Mouse (Mus musculus) midbrain, embryonic 11.5 days (tissue): ENCODE measurements around the gene Rad51b. TPM values are rescaled to one million over a fixed set of nuclear protein-coding genes. Genes with fewer than 3 reads are reported as not detected.
A peak's percentile ranks its signal among the peaks of the same experiment; 100 is the strongest.

Experiments used
- ATAC-seq: fragments of 200-750 bp; cut with Nextera tagmentation; 2 replicates; pipeline ENCODE4 v1.8.0; 2017; ENCODE audit warnings: moderate TSS enrichment, moderate library complexity; ENCODE audit not compliant: low FRiP score
- DNase-seq: peaks from one replicate; pipeline ENCODE4 v3.0.0; 2015; ENCODE audit warnings: low spot score; ENCODE audit errors: missing footprints
- H3K27ac ChIP-seq: fragments of 300-500 bp; sonication (generic); 2 replicates; pipeline ENCODE4 v1.5.1; 2014; ENCODE audit warnings: low read depth, low read length
- H3K27me3 ChIP-seq: fragments of 300-500 bp; sonication (generic); 2 replicates; pipeline ENCODE4 v1.6.1; 2014; ENCODE audit warnings: mild to moderate bottlenecking, low read length, moderate library complexity, mixed read lengths; ENCODE audit not compliant: control insufficient read depth, insufficient read depth
- H3K36me3 ChIP-seq: fragments of 300-500 bp; sonication (generic); 2 replicates; pipeline ENCODE4 v1.6.1; 2014; ENCODE audit warnings: mild to moderate bottlenecking, low read length, moderate library complexity, mixed read lengths; ENCODE audit not compliant: control insufficient read depth, insufficient read depth
- H3K4me1 ChIP-seq: fragments of 300-500 bp; sonication (generic); 2 replicates; pipeline ENCODE4 v1.6.1; 2014; ENCODE audit warnings: low read length; ENCODE audit not compliant: control insufficient read depth, insufficient read depth
- H3K4me2 ChIP-seq: fragments of 300-500 bp; sonication (generic); 2 replicates; pipeline ENCODE4 v1.6.1; 2014; ENCODE audit warnings: mild to moderate bottlenecking, moderate library complexity
- H3K4me3 ChIP-seq: fragments of 300-500 bp; sonication (generic); 2 replicates; pipeline ENCODE4 v1.5.1; 2014; ENCODE audit warnings: low read depth, low read length
- H3K9ac ChIP-seq: fragments of 300-500 bp; sonication (generic); 2 replicates; pipeline ENCODE4 v1.6.1; 2014; ENCODE audit warnings: low read length
- H3K9me3 ChIP-seq: fragments of 300-500 bp; sonication (generic); 2 replicates; pipeline ENCODE4 v1.6.1; 2016; ENCODE audit warnings: low read length; ENCODE audit not compliant: control insufficient read depth
- WGBS: fragments of 180-500 bp; shearing (Covaris S2); extraction: QIAGEN DNeasy Blood & Tissue Kit; methylation state at CpG from one replicate; pipeline ENCODE4 v1.1.7; 2014; 5-methylcytosine and 5-hydroxymethylcytosine counted together
- polyA plus RNA-seq: library from polyadenylated mRNA; unstranded; fragments of >200 nt; fragmentation: Nextera tagmentation; extraction: Ambion mirVana; gene quantifications from 2 replicates; pipeline ENCODE4 v1.2.1, GENCODE M21; 2014

The Rad51b gene
- polyA plus RNA-seq, 1 experiment from 2014 or later: 6.9 TPM

DNA sequence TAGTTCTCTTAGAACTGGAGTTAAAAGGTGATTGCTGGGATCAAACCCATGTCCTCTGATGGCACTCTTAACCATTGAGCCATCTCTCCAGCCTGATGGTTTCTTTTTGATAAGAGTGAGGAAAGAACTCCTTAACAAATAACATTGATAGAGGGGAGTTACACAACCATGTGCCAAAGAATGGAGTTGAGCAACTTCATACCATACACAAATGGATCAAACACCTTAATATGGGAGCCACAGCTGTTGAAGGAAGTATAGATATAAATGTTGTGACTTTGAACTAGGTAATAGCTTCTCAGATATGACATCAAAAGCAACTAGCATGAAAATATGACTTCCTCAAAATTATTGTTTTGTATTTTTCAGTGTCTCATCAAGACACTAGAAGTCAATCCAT is 173.0 kb downstream of the Rad51b start:
- Histone ChIP-seq H3K27me3 (no peaks in the 10 kb centered on the region), H3K4me1 (no peaks in the 10 kb centered on the region), H3K4me2 (no peak overlapping the region), H3K27ac (no peak overlapping the region), H3K9me3 (no peaks in the 10 kb centered on the region), H3K4me3 (no peak overlapping the region), H3K36me3 (no peaks in the 10 kb centered on the region), H3K9ac (no peak overlapping the region)
- no peak for DNase-seq
- ATAC-seq: no peak

DNA sequence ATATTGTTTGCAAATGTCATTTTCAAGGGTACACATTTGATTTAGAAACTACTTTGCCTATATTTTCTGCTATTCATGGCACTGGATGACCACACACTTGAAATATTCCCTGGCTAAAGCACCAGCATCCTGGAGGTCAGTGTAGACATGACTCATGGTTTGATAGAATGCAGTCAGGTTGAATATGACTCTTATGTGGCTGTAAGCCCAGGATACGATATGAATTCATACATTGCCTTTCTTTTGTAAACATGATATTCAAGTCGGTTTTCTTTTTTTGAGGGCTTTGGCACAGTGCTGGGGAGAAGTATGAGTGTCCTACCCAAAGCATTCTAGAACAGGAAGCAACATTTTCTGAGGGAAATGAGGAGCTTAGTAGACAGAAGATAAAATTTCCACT is 174.8 kb downstream of the Rad51b start:
- 94% methylated on average over 2 of the region's 2 CpGs for WGBS
- peaks cover 3% of the 10 kb centered on the region for H3K4me1 ChIP-seq
- no peaks in the 10 kb centered on the region for H3K9me3 ChIP-seq

DNA sequence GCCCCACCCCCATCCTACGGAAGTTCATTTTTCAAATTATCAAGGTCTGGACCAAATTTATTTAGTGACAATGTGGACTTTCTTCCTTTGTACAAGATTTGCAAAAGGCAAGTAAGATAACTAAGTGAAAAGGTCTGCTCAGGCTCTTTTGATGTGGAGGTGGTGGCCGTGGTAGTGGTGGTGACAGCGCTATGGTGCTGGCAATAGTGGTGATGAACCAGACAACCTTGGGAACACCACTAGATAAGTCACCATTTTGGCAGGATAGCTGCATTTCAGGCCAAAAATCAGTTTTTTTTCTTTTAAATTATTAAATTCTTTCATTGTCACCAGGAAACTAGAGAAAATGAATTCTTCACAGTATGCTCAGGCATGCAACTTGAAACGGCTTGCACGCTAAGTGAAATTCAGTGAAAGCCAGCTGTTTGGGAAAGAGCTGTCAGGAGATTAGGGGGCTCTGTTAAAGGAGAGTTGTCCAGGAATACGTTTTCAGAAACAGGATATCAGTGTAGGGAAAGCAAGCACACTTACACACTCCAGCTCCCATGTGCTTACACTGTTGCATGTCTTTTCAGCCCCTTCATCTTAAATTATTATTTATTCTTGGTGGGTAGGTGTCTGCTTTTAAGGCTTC is 179.4 kb downstream of the Rad51b start:
- WGBS: 66% methylated on average over 6 of the region's 6 CpGs
- Histone ChIP-seq H3K27ac (no peak overlapping the region), H3K36me3 (no peaks in the 10 kb centered on the region), H3K4me1 (peaks cover 5% of the 10 kb centered on the region), H3K4me3 (no peak overlapping the region), H3K27me3 (no peaks in the 10 kb centered on the region), H3K9me3 (no peaks in the 10 kb centered on the region), H3K4me2 (no peak overlapping the region), H3K9ac (no peak overlapping the region)
- ATAC-seq (no peak), DNase-seq (no peak)

More for the DNA sequence above, 174.8 kb downstream of the Rad51b start:
- H3K4me3 ChIP-seq: no peak overlapping the region
- DNase-seq: no peak
- H3K27me3 ChIP-seq: no peaks in the 10 kb centered on the region
- no peak overlapping the region for H3K9ac ChIP-seq
- ATAC-seq: no peak
- no peak overlapping the region for H3K4me2 ChIP-seq
- H3K36me3 ChIP-seq: no peaks in the 10 kb centered on the region
- H3K27ac ChIP-seq: no peak overlapping the region

DNA sequence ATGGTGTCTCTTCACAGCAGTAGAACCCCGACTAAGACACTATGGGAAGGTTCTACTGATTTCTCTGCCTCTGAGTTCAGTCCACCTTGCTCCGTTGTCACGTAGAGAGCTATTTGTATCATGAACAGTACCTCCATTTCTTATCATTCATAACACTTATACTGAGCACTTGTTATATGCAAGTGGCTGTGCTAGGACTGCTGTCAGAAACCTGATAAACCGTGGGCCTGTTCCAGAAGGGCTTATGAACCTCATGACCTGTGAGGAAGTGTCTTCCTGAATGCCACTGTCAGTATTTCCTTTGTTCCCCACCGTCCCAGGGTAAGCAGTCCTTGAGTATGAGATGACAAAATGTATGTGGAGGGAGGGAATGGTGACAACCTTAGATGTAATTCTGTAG is 181.7 kb downstream of the Rad51b start:
- Histone ChIP-seq H3K27me3 (no peaks in the 10 kb centered on the region), H3K9ac (no peak overlapping the region), H3K27ac (no peak overlapping the region), H3K4me3 (no peak overlapping the region), H3K36me3 (no peaks in the 10 kb centered on the region), H3K4me2 (no peak overlapping the region), H3K4me1 (peaks cover 5% of the 10 kb centered on the region), H3K9me3 (no peaks in the 10 kb centered on the region)
- WGBS: 87% methylated on average over 5 of the region's 5 CpGs
- ATAC-seq: no peak
- no peak for DNase-seq

DNA sequence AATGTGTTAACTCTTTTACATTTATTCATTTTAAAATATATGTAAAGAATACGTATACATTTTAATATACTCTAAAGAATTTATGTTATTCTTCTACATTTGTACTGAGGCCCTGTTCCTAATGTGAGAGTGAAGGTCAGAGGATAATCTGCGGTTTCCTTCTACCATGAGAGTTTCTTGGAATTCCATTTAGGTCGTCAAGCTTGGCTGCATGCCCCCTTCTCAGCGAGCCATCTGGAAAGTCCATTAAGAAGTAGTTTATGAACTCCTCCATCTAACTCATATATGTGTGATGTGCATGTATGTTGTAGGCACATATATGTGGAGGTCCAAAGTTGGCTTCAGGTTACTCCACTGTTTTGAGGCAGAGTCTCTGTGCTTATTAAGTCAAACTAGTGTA is 188.4 kb downstream of the Rad51b start:
- no peak overlapping the region for H3K4me2 ChIP-seq
- DNase-seq: no peak
- H3K27ac ChIP-seq: no peak overlapping the region
- H3K9me3 ChIP-seq: no peaks in the 10 kb centered on the region
- H3K36me3 ChIP-seq: no peaks in the 10 kb centered on the region
- 88% methylated on average over 4 of the region's 4 CpGs for WGBS
- H3K4me3 ChIP-seq: no peak overlapping the region
- H3K9ac ChIP-seq: no peak overlapping the region
- H3K4me1 ChIP-seq: no peaks in the 10 kb centered on the region
- no peak for ATAC-seq
- no peaks in the 10 kb centered on the region for H3K27me3 ChIP-seq

DNA sequence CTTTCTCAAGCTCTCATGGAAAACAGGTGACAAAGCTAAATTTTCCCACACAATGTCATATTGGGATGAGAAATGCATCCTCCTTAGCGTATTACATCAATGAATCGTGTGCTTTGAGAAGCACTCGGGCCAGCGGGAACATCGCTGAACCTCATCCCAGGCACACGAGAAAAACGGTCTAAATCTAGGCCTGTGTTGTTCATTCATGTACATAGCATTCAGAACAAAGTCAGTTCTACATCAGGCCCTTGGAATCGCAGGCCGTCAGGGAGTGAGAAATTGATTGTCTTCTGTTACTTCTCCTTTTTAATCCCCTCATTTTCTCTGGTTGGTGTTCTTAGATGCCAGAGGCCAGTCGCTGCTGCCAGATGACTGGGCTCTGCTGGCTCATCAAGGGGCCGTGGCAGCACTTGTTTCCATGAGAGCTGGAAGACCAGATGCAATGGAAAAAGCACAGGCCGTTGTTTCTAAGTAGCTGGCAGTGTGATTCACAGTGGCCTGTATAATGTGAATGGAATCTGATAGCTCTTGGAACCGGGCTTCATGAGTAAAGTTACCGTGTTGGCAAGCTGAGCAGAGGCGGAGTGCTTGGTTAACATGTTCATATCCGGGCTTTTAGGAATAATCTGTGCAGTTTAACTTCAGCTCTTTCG is 191.6 kb downstream of the Rad51b start:
- WGBS: 93% methylated on average over 17 of the region's 17 CpGs
- Histone ChIP-seq H3K4me2 (no peak overlapping the region), H3K4me1 (no peaks in the 10 kb centered on the region), H3K27ac (no peak overlapping the region), H3K36me3 (no peaks in the 10 kb centered on the region), H3K27me3 (no peaks in the 10 kb centered on the region), H3K9me3 (no peaks in the 10 kb centered on the region), H3K9ac (no peak overlapping the region), H3K4me3 (no peak overlapping the region)
- DNase-seq: no peak
- ATAC-seq: no peak

DNA sequence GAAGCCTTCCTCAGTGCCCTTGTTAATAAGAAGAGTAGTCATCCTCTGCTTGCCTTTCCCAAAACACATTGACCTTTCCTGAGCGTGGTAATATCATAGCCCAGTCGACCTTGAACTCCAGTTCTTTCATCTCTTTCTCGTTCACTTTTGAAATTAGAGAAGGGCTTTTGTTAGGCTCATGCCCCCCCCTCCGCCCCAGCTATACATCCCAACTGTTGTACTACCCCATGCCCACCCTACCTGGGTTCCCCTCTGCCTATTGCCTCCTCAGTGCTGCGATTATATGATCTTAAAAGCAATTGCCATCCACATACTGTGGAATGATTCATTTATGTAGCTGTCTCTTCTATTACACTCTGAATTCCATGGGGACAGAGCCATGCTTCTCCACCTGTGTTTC is 193.5 kb downstream of the Rad51b start:
- Histone ChIP-seq H3K4me2 (no peak overlapping the region), H3K27ac (no peak overlapping the region), H3K9me3 (no peaks in the 10 kb centered on the region), H3K4me3 (no peak overlapping the region), H3K9ac (no peak overlapping the region), H3K36me3 (no peaks in the 10 kb centered on the region), H3K27me3 (no peaks in the 10 kb centered on the region), H3K4me1 (no peaks in the 10 kb centered on the region)
- ATAC-seq (no peak), DNase-seq (no peak)
- 84% methylated on average over 5 of the region's 5 CpGs for WGBS

DNA sequence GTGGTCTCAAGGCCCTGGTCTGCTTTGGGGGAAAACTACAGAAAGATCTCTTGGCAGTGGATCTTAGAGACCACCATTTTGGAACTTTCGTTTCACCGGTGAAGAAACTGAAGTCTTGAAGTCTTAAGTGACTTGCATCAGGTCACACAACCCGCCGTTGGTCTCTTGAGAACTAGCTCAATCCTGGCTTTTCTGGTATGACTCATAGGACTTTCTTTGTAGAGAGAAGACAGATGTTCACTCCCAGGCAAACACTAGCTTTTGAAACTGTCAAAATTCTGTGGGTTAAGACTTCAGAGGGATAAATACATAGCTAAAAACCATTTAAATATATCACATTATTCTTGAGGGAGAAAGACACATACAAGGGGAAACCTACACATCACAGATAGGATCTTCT is 195.1 kb downstream of the Rad51b start:
- ATAC-seq (no peak), DNase-seq (no peak)
- no peak overlapping the region for H3K4me3 ChIP-seq
- H3K4me2 ChIP-seq: no peak overlapping the region
- H3K9me3 ChIP-seq: no peaks in the 10 kb centered on the region
- no peaks in the 10 kb centered on the region for H3K4me1 ChIP-seq
- no peaks in the 10 kb centered on the region for H3K36me3 ChIP-seq
- no peak overlapping the region for H3K27ac ChIP-seq
- H3K27me3 ChIP-seq: no peaks in the 10 kb centered on the region
- H3K9ac ChIP-seq: no peak overlapping the region
- WGBS: 92% methylated on average over 4 of the region's 4 CpGs

DNA sequence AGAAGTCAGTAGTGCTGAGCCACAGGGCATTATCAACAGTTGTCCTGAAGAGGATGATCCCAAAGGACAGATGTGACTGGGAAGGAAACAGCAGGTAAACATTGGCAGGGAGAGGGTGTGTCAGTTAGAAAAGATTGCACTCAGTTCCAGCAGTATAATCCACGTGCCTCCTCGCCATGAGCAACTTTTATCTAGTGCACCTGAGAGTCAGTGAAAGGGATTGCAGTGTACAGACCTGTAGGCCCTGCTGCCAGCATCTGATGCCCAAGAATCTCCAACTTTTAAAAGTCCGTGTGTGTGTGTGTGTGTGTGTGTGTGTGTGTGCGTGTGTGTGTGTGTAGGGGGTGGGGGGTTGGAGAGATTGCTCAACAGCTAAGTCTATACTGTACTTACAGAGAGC is 195.5 kb downstream of the Rad51b start:
- ATAC-seq (no peak), DNase-seq (peak; percentile 65)
- H3K9me3 ChIP-seq: no peaks in the 10 kb centered on the region
- no peaks in the 10 kb centered on the region for H3K27me3 ChIP-seq
- 89% methylated on average over 4 of the region's 4 CpGs for WGBS
- H3K36me3 ChIP-seq: no peaks in the 10 kb centered on the region
- H3K4me3 ChIP-seq: no peak overlapping the region
- H3K4me1 ChIP-seq: no peaks in the 10 kb centered on the region
- H3K27ac ChIP-seq: no peak overlapping the region
- no peak overlapping the region for H3K4me2 ChIP-seq
- no peak overlapping the region for H3K9ac ChIP-seq
